Mouse (Mus musculus) stomach, embryonic 16.5 days (tissue): ENCODE data around the gene Gm49394. TPM values are rescaled to one million over a fixed set of nuclear protein-coding genes. Genes with fewer than 3 reads are reported as not detected.

Experiments used
- ATAC-seq: fragments of 200-750 bp; cut with Nextera tagmentation; 2 replicates; pipeline ENCODE4 v1.8.0; 2017; ENCODE audit warnings: moderate number of reproducible peaks, moderate TSS enrichment; ENCODE audit not compliant: insufficient read depth, low FRiP score
- H3K27ac ChIP-seq: fragments of 300-500 bp; sonication (generic); 2 replicates; pipeline ENCODE4 v1.5.1; 2014; ENCODE audit warnings: low read length
- H3K27me3 ChIP-seq: fragments of 300-500 bp; sonication (generic); 2 replicates; pipeline ENCODE4 v1.6.1; 2014; ENCODE audit warnings: low read length, control low read depth, mixed read lengths; ENCODE audit not compliant: control insufficient read depth, insufficient read depth
- H3K36me3 ChIP-seq: fragments of 300-500 bp; sonication (generic); 2 replicates; pipeline ENCODE4 v1.6.1; 2014; ENCODE audit warnings: low read length; ENCODE audit not compliant: control insufficient read depth, insufficient read depth
- H3K4me1 ChIP-seq: fragments of 300-500 bp; sonication (generic); 2 replicates; pipeline ENCODE4 v1.6.1; 2014; ENCODE audit warnings: low read length, control low read depth, mixed read lengths; ENCODE audit not compliant: control insufficient read depth, insufficient read depth
- H3K4me2 ChIP-seq: fragments of 300-500 bp; sonication (generic); 2 replicates; pipeline ENCODE4 v1.6.1; 2014; ENCODE audit warnings: low read depth, low read length, mixed read lengths
- H3K4me3 ChIP-seq: fragments of 300-500 bp; sonication (generic); replicated peaks from 2 replicates; pipeline ENCODE4 v1.5.1; 2014; ENCODE audit warnings: mild to moderate bottlenecking, low read length
- H3K9ac ChIP-seq: fragments of 300-500 bp; sonication (generic); 2 replicates; pipeline ENCODE4 v1.6.1; 2014; ENCODE audit warnings: low read length
- H3K9me3 ChIP-seq: fragments of 300-500 bp; sonication (generic); replicated peaks from 2 replicates; pipeline ENCODE4 v1.6.1; 2016; ENCODE audit warnings: low read length, control low read depth; ENCODE audit not compliant: control insufficient read depth
- WGBS: fragments of 180-500 bp; shearing (Covaris S2); extraction: QIAGEN DNeasy Blood & Tissue Kit; methylation state at CpG from one replicate; pipeline ENCODE4 v1.1.7; 2014; 5-methylcytosine and 5-hydroxymethylcytosine counted together
- polyA plus RNA-seq: library from polyadenylated mRNA; unstranded; fragments of >200 nt; fragmentation: Nextera tagmentation; extraction: Ambion mirVana; gene quantifications from 2 replicates; pipeline ENCODE4 v1.2.1, GENCODE M21; 2015

The Gm49394 gene
- polyA plus RNA-seq, 1 experiment from 2014 or later: 0.09 TPM

GRCm38 (mm10) chr7:142661811-142662210 lies 7.9 kb downstream of the Gm49394 start:
- Histone ChIP-seq H3K4me2 (peak overlapping the region; percentile 54), H3K27me3 (peaks cover 77% of the 10 kb centered on the region), H3K4me3 (peak overlapping the region; percentile 60), H3K9ac (peak overlapping the region; percentile 83), H3K36me3 (no peaks in the 10 kb centered on the region), H3K27ac (peak overlapping the region; percentile 91; the same call in 1 of the 2 replicates), H3K4me1 (no peaks in the 10 kb centered on the region; the same call in 1 of the 2 replicates), H3K9me3 (no peaks in the 10 kb centered on the region)
- no peak for ATAC-seq

GRCm38 (mm10) chr7:142661046-142661445 lies 8.7 kb downstream of the Gm49394 start:
- H3K4me3 ChIP-seq: peak overlapping the region; percentile 60
- no peaks in the 10 kb centered on the region for H3K36me3 ChIP-seq
- peaks cover 76% of the 10 kb centered on the region for H3K27me3 ChIP-seq
- peak overlapping the region; percentile 54 for H3K4me2 ChIP-seq
- no peaks in the 10 kb centered on the region; the same call in 1 of the 2 replicates for H3K4me1 ChIP-seq
- peak overlapping the region; percentile 91 for H3K27ac ChIP-seq
- no peak for ATAC-seq
- no peaks in the 10 kb centered on the region for H3K9me3 ChIP-seq
- 7% methylated on average over 25 of the region's 25 CpGs for WGBS
- peak overlapping the region; percentile 83 for H3K9ac ChIP-seq

GRCm38 (mm10) chr7:142660651-142660945 lies 9.1 kb downstream of the Gm49394 start:
- Histone ChIP-seq H3K9me3 (no peaks in the 10 kb centered on the region), H3K4me2 (peak overlapping the region; percentile 54), H3K27ac (peak overlapping the region; percentile 91), H3K27me3 (peaks cover 75% of the 10 kb centered on the region), H3K36me3 (no peaks in the 10 kb centered on the region), H3K9ac (peak overlapping the region; percentile 83), H3K4me3 (peak overlapping the region; percentile 60), H3K4me1 (no peaks in the 10 kb centered on the region; the same call in 1 of the 2 replicates)
- WGBS: under 1% methylated on average over 29 of the region's 29 CpGs
- no peak for ATAC-seq

- Histone ChIP-seq H3K9ac (peak overlapping the region; percentile 83), H3K27ac (peak overlapping the region; percentile 91), H3K27me3 (peaks cover 69% of the 10 kb centered on the region), H3K36me3 (no peaks in the 10 kb centered on the region), H3K4me3 (peak overlapping the region; percentile 60), H3K4me1 (no peaks in the 10 kb centered on the region; the same call in 1 of the 2 replicates), H3K9me3 (no peaks in the 10 kb centered on the region), H3K4me2 (peak overlapping the region; percentile 54)
- WGBS: 2% methylated on average over 41 of the region's 43 CpGs
- ATAC-seq: peak; percentile 21; the same call in 1 of the 2 replicates
Observed at GRCm38 (mm10) chr7:142659767-142660650, 9.7 kb downstream of the Gm49394 start.

GRCm38 (mm10) chr7:142659181-142659681 lies 10.5 kb downstream of the Gm49394 start:
- WGBS: under 1% methylated on average over 34 of the region's 70 CpGs
- peak overlapping the region; percentile 83 for H3K9ac ChIP-seq
- H3K9me3 ChIP-seq: no peaks in the 10 kb centered on the region
- H3K27me3 ChIP-seq: peaks cover 62% of the 10 kb centered on the region
- H3K4me2 ChIP-seq: peak overlapping the region; percentile 54
- ATAC-seq: peak; percentile 77
- peak overlapping the region; percentile 91 for H3K27ac ChIP-seq
- no peaks in the 10 kb centered on the region for H3K36me3 ChIP-seq
- peak overlapping the region; percentile 60 for H3K4me3 ChIP-seq
- no peaks in the 10 kb centered on the region; the same call in 1 of the 2 replicates for H3K4me1 ChIP-seq

- H3K4me2 ChIP-seq: peak overlapping the region; percentile 54
- H3K4me3 ChIP-seq: peak overlapping the region; percentile 60
- peak overlapping the region; percentile 83 for H3K9ac ChIP-seq
- H3K4me1 ChIP-seq: no peaks in the 10 kb centered on the region; the same call in 1 of the 2 replicates
- H3K27ac ChIP-seq: peak overlapping the region; percentile 91
- no peaks in the 10 kb centered on the region for H3K9me3 ChIP-seq
- ATAC-seq: peak; percentile 1; the same call in 1 of the 2 replicates
- peaks cover 62% of the 10 kb centered on the region for H3K27me3 ChIP-seq
- 0 out of 2 replicates have a peak, but pooled peaks cover under 1% of the 10 kb centered on the region for H3K36me3 ChIP-seq
- WGBS: under 1% methylated on average over 39 of the region's 40 CpGs
Observed at GRCm38 (mm10) chr7:142658681-142659180, 11.0 kb downstream of the Gm49394 start.

GRCm38 (mm10) chr7:142657821-142658614 lies 11.7 kb downstream of the Gm49394 start:
- Histone ChIP-seq H3K36me3 (0 out of 2 replicates have a peak, but pooled peaks cover 5% of the 10 kb centered on the region), H3K4me2 (peak overlapping the region; percentile 54), H3K4me3 (peak overlapping the region; percentile 60), H3K4me1 (no peaks in the 10 kb centered on the region; the same call in 1 of the 2 replicates), H3K9me3 (no peaks in the 10 kb centered on the region), H3K27ac (peak overlapping the region; percentile 91), H3K27me3 (peaks cover 58% of the 10 kb centered on the region), H3K9ac (peak overlapping the region; percentile 83)
- 1% methylated on average over 34 of the region's 34 CpGs for WGBS
- ATAC-seq: no peak

- Histone ChIP-seq H3K9me3 (no peaks in the 10 kb centered on the region), H3K4me3 (peak overlapping the region; percentile 60), H3K27me3 (peaks cover 54% of the 10 kb centered on the region), H3K9ac (peak overlapping the region; percentile 83), H3K4me2 (peak overlapping the region; percentile 61), H3K27ac (peak overlapping the region; percentile 91), H3K4me1 (no peaks in the 10 kb centered on the region; the same call in 1 of the 2 replicates), H3K36me3 (0 out of 2 replicates have a peak, but pooled peaks cover 8% of the 10 kb centered on the region)
- WGBS: 7% methylated on average over 8 of the region's 9 CpGs
- peak; percentile 35 for ATAC-seq
Observed at GRCm38 (mm10) chr7:142657341-142657791, 12.4 kb downstream of the Gm49394 start.
